Mouse (Mus musculus) lung, embryonic 14.5 days (tissue): ENCODE results near the gene Akt3. TPM values are rescaled to one million over a fixed set of nuclear protein-coding genes. Genes with fewer than 3 reads are reported as not detected.

Experiments used
- ATAC-seq: fragments of 200-750 bp; cut with Nextera tagmentation; 2 replicates; pipeline ENCODE4 v1.8.0; 2017; ENCODE audit warnings: mild to moderate bottlenecking, moderate TSS enrichment, moderate library complexity; ENCODE audit not compliant: insufficient read depth
- DNase-seq: peaks from one replicate; pipeline ENCODE4 v3.0.0-alpha.2; 2015
- H3K27ac ChIP-seq: fragments of 300-500 bp; sonication (generic); 2 replicates; pipeline ENCODE4 v1.5.1; 2014; ENCODE audit warnings: low read depth, mild to moderate bottlenecking, moderate library complexity
- H3K27me3 ChIP-seq: fragments of 300-500 bp; sonication (generic); 2 replicates; pipeline ENCODE4 v1.6.1; 2014; ENCODE audit warnings: low read length, control low read depth; ENCODE audit not compliant: insufficient read depth
- H3K36me3 ChIP-seq: fragments of 300-500 bp; sonication (generic); 2 replicates; pipeline ENCODE4 v1.6.1; 2014; ENCODE audit warnings: control low read depth; ENCODE audit not compliant: insufficient read depth
- H3K4me1 ChIP-seq: fragments of 300-500 bp; sonication (generic); 2 replicates; pipeline ENCODE4 v1.6.1; 2014; ENCODE audit warnings: antibody characterized with exemption, control low read depth; ENCODE audit not compliant: insufficient read depth
- H3K4me2 ChIP-seq: fragments of 300-500 bp; sonication (generic); 2 replicates; pipeline ENCODE4 v1.6.1; 2014; ENCODE audit warnings: mild to moderate bottlenecking
- H3K4me3 ChIP-seq: fragments of 300-500 bp; sonication (generic); 2 replicates; pipeline ENCODE4 v1.5.1; 2014; ENCODE audit warnings: low read depth, low read length
- H3K9ac ChIP-seq: fragments of 300-500 bp; sonication (generic); 2 replicates; pipeline ENCODE4 v1.6.1; 2014
- H3K9me3 ChIP-seq: fragments of 300-500 bp; sonication (generic); 2 replicates; pipeline ENCODE4 v1.6.1; 2016; ENCODE audit warnings: low read depth, low read length, control low read depth
- CTCF ChIP-seq: IDR thresholded peaks from 2 replicates; pipeline ENCODE4 v1.5.1; 2016; ENCODE audit warnings: antibody characterized with exemption, low read depth
- WGBS: fragments of 180-500 bp; shearing (Covaris S2); extraction: QIAGEN DNeasy Blood & Tissue Kit; methylation state at CpG from one replicate; pipeline ENCODE4 v1.1.7; 2014; 5-methylcytosine and 5-hydroxymethylcytosine counted together
- polyA plus RNA-seq: library from polyadenylated mRNA; unstranded; fragments of >200 nt; fragmentation: Nextera tagmentation; extraction: Ambion mirVana; gene quantifications from 2 replicates; pipeline ENCODE4 v1.2.1, GENCODE M21; 2014

Akt3 gene
- polyA plus RNA-seq, 1 experiment from 2014 or later, result 6.9 TPM

- no peak overlapping the region for H3K4me3 ChIP-seq
- TF ChIP-seq CTCF, result no peak
- no peaks in the 10 kb centered on the region for H3K36me3 ChIP-seq
- 90% methylated on average over 1 of the region's 1 CpGs for WGBS
- no peak for DNase-seq
- H3K27me3 ChIP-seq, result no peaks in the 10 kb centered on the region
- no peak overlapping the region for H3K4me2 ChIP-seq
- H3K9ac ChIP-seq, result no peak overlapping the region
- no peak overlapping the region for H3K27ac ChIP-seq
- H3K9me3 ChIP-seq, result no peaks in the 10 kb centered on the region
- H3K4me1 ChIP-seq, result no peaks in the 10 kb centered on the region
- ATAC-seq, result no peak
These were observed 67.6 kb downstream of the Akt3 start for GRCm38 (mm10) chr1:177190358-177190757.

DNA sequence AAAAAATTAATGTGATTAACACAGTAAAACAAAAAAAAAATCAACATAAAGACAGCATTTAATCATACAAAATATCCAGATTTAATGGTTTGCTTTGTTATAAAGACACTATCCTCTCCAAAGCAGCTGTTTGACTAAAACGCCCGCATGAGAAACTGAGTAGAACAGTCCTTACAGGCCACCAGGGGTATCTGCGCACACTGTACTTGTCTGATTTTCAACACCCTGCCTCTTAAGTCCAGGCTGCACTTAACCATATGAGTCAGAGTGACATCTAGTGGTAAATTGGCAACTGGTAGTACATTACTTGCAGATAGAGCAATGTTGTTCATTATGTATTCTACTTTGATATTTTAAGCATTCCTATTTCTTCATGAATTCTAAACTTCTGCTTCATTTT, 69.3 kb downstream of the Akt3 start:
- H3K27ac ChIP-seq, result no peak overlapping the region
- H3K4me2 ChIP-seq, result no peak overlapping the region
- peak; percentile 87 for ATAC-seq
- no peak overlapping the region for H3K9ac ChIP-seq
- H3K27me3 ChIP-seq, result no peaks in the 10 kb centered on the region
- WGBS, result 31% methylated on average over 3 of the region's 3 CpGs
- no peaks in the 10 kb centered on the region for H3K9me3 ChIP-seq
- DNase-seq, result peak; percentile 88
- no peaks in the 10 kb centered on the region for H3K4me1 ChIP-seq
- H3K4me3 ChIP-seq, result no peak overlapping the region
- no peaks in the 10 kb centered on the region for H3K36me3 ChIP-seq
- TF ChIP-seq CTCF, result peak; percentile 81

DNA sequence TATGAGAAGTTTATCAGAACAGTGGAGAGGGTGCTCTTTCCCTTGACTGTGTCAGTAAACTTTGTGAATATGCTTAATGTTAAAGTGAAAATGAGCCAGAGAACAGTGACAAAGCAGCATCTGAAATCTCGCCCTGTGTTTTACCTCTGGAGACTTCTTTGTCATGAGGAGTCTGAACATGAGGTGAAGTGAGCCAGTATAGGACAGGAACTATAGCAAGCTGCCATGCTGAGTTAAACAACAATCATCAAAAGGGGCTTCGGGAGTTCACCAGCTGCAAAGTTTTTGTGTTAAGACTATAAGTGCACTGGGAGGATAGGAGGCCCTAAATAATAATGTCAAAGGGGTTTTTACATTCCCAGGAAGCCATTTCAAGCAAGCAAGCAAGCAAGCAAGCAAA, 71.3 kb downstream of the Akt3 start:
- ATAC-seq, result no peak
- Histone ChIP-seq H3K4me1 (no peaks in the 10 kb centered on the region), H3K27ac (no peak overlapping the region), H3K4me3 (no peak overlapping the region), H3K4me2 (no peak overlapping the region), H3K9ac (no peak overlapping the region), H3K36me3 (no peaks in the 10 kb centered on the region), H3K9me3 (no peaks in the 10 kb centered on the region), H3K27me3 (no peaks in the 10 kb centered on the region)
- DNase-seq, result no peak
- no peak for TF ChIP-seq CTCF
- 72% methylated on average over 2 of the region's 2 CpGs for WGBS

DNA sequence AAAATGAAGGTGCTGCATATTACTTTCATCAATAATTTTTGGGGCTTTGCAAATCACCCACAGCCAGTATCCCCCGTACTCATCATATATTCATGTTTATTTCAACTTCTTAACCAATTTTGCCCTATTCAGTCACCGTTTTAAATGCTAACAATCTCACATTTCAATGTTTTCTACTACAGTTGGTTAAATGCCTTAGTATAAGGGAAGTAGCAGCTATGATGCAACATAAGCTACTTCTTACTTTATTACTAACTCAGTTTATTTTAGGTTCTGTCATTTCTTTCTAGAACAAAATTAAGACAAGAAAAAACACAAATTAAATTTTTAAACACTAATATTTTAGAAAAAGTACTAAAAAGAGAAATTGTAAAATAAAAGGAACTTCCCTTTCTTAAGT, 78.4 kb downstream of the Akt3 start:
- no peak overlapping the region for H3K27ac ChIP-seq
- ATAC-seq, result no peak
- H3K9ac ChIP-seq, result no peak overlapping the region
- TF ChIP-seq CTCF, result no peak
- no peaks in the 10 kb centered on the region for H3K27me3 ChIP-seq
- H3K4me2 ChIP-seq, result no peak overlapping the region
- no peak overlapping the region for H3K4me3 ChIP-seq
- no peaks in the 10 kb centered on the region for H3K9me3 ChIP-seq
- DNase-seq, result no peak
- WGBS, result 85% methylated on average over 2 of the region's 2 CpGs
- no peaks in the 10 kb centered on the region for H3K36me3 ChIP-seq
- H3K4me1 ChIP-seq, result no peaks in the 10 kb centered on the region

DNA sequence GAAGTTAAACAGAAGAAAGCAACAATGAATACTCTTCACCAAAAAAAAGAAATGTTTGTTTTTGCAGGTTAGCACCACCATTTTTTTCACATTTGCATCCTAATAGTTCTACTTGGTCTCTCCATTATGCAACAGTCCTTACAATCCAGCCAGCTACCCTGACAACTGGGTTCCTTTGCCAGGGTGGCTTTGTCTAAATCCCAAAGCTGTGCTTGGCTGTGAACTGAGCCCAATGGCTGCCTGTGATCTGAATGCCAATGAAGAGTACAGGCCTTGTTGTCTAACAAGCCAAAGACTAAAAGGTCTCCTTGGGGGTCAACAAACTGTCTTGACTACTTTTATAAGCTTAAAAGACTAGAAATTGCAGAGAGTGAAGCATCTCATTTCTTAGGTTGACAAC, 82.6 kb downstream of the Akt3 start:
- Histone ChIP-seq H3K4me1 (no peaks in the 10 kb centered on the region), H3K36me3 (no peaks in the 10 kb centered on the region), H3K4me2 (no peak overlapping the region), H3K4me3 (no peak overlapping the region), H3K9ac (no peak overlapping the region), H3K27me3 (no peaks in the 10 kb centered on the region), H3K27ac (no peak overlapping the region), H3K9me3 (no peaks in the 10 kb centered on the region)
- DNase-seq (no peak), ATAC-seq (no peak)
- TF ChIP-seq CTCF, result no peak

GRCm38 (mm10) chr1:177171300-177171699, 86.7 kb downstream of the Akt3 start:
- Histone ChIP-seq H3K4me2 (no peak overlapping the region), H3K4me3 (no peak overlapping the region), H3K36me3 (no peaks in the 10 kb centered on the region), H3K27ac (no peak overlapping the region), H3K9me3 (no peaks in the 10 kb centered on the region), H3K27me3 (no peaks in the 10 kb centered on the region), H3K9ac (no peak overlapping the region), H3K4me1 (no peaks in the 10 kb centered on the region)
- TF ChIP-seq CTCF, result no peak
- no peak for ATAC-seq
- no peak for DNase-seq

DNA sequence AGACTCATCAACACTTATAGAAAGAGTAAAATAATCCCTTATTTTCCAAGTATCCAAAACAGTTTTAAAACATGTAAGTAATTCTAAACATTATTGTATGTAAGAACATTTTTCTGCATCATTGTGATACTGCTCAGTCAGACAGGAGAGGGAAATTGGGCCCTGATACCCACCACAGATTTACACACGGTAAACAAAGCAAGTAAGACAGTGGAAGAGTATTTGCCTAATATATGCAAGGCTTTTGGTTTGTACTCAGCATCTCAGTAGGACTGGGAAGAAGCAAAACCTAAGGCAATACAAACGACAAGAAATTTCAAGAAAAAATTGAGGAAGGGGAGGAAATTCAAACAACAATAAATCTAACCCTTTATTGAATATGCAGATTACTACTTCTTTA, 92.2 kb downstream of the Akt3 start:
- ATAC-seq, result no peak
- 54% methylated on average over 2 of the region's 2 CpGs for WGBS
- Histone ChIP-seq H3K9ac (no peak overlapping the region), H3K4me3 (no peak overlapping the region), H3K27me3 (no peaks in the 10 kb centered on the region), H3K4me2 (no peak overlapping the region), H3K4me1 (no peaks in the 10 kb centered on the region), H3K9me3 (no peaks in the 10 kb centered on the region), H3K36me3 (no peaks in the 10 kb centered on the region), H3K27ac (no peak overlapping the region)
- no peak for DNase-seq
- TF ChIP-seq CTCF, result no peak

GRCm38 (mm10) chr1:177165336-177165735, 92.7 kb downstream of the Akt3 start:
- no peaks in the 10 kb centered on the region for H3K36me3 ChIP-seq
- no peak overlapping the region for H3K27ac ChIP-seq
- no peaks in the 10 kb centered on the region for H3K27me3 ChIP-seq
- TF ChIP-seq CTCF, result no peak
- no peak overlapping the region for H3K4me2 ChIP-seq
- WGBS, result 78% methylated on average over 2 of the region's 2 CpGs
- H3K9ac ChIP-seq, result no peak overlapping the region
- DNase-seq, result no peak
- H3K4me3 ChIP-seq, result no peak overlapping the region
- no peaks in the 10 kb centered on the region for H3K4me1 ChIP-seq
- H3K9me3 ChIP-seq, result no peaks in the 10 kb centered on the region
- no peak for ATAC-seq
